Mouse (Mus musculus) E14TG2a.4 (cell line): ENCODE data around the gene Narfl.

Source experiments
- CTCF ChIP-seq: conservative IDR thresholded peaks from 2 replicates; pipeline ENCODE4 v1.5.1; 2014; ENCODE audit warnings: low read length
- NANOG ChIP-seq: IDR thresholded peaks from 2 replicates; pipeline ENCODE4 v1.6.1; 2014; ENCODE audit warnings: borderline replicate concordance, low read length, mixed read lengths
- POU5F1 ChIP-seq: IDR thresholded peaks from 2 replicates; pipeline ENCODE4 v1.6.1; 2014; ENCODE audit warnings: low read length, borderline replicate concordance

DNA sequence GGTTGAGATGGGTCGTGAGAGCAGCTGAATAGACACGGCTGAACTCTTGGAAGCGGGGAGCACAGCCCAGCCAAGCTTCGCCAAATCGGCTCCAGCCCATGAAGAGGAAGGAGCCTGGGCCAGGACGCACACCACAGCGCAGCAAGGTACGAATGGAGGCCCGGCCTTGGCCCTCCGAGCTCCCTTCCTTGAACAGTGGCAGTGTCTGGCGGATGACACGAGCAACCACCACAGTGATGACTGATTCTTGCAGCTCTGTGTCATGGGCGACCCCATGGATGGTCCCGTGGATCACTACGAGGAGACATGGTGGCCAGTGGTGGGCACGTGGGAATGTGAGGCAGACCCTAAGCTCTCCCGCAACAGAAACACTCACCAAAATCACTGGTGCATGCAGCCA, 21.4 kb downstream of the Narfl start:
- TF ChIP-seq CTCF (no peak), POU5F1 (no peak), NANOG (no peak)
